Mouse (Mus musculus) myocyte (in vitro differentiated cells): Measurements from ENCODE around the gene Alox12.

Experiments used
- CEBPB ChIP-seq: IDR thresholded peaks from 2 replicates; pipeline ENCODE4 v1.6.1; 2011; ENCODE audit warnings: mild to moderate bottlenecking, moderate library complexity; ENCODE audit not compliant: poor library complexity, insufficient read depth, severe bottlenecking
- E2F4 ChIP-seq: IDR thresholded peaks from one replicate; pipeline ENCODE4 v1.6.1; 2011; ENCODE audit warnings: mild to moderate bottlenecking, control low read depth, moderate library complexity; ENCODE audit not compliant: insufficient read depth
- MAX ChIP-seq: IDR thresholded peaks from one replicate; pipeline ENCODE4 v1.6.1; 2011; ENCODE audit warnings: low read depth, mild to moderate bottlenecking, control low read depth
- MYOD1 ChIP-seq, 3 experiments: IDR thresholded peaks; one replicate each; pipeline ENCODE4 v1.6.1; 2011; ENCODE audit warnings: control low read depth in 2 of 3, low read depth in 2 of 3, mild to moderate bottlenecking in 2 of 3, moderate library complexity in 1 of 3; ENCODE audit not compliant: insufficient read length in 2 of 3, control insufficient read depth in 1 of 3
- MYOG ChIP-seq, 3 experiments: IDR thresholded peaks; one replicate each; pipeline ENCODE4 v1.6.1; 2011; ENCODE audit warnings: control low read depth in 2 of 3, low read depth in 2 of 3, mild to moderate bottlenecking in 2 of 3; ENCODE audit not compliant: insufficient read length in 2 of 3, control insufficient read depth in 1 of 3, insufficient read depth in 1 of 3
- POLR2A ChIP-seq: IDR thresholded peaks from one replicate; pipeline ENCODE4 v1.6.1; 2011; ENCODE audit warnings: low read depth, mild to moderate bottlenecking, control low read depth, moderate library complexity; ENCODE audit not compliant: insufficient read length
- POLR2AphosphoS2 ChIP-seq: IDR thresholded peaks from one replicate; pipeline ENCODE4 v1.6.1; 2011; ENCODE audit warnings: low read depth, control low read depth; ENCODE audit not compliant: insufficient read length
- SRF ChIP-seq: IDR thresholded peaks from one replicate; pipeline ENCODE4 v1.6.1; 2011; ENCODE audit warnings: low read depth; ENCODE audit not compliant: control insufficient read depth, insufficient read length
- TCF12 ChIP-seq: IDR thresholded peaks from one replicate; pipeline ENCODE4 v1.6.1; 2011; ENCODE audit warnings: mild to moderate bottlenecking, control low read depth; ENCODE audit not compliant: poor library complexity, insufficient read depth, severe bottlenecking
- TCF3 ChIP-seq: IDR thresholded peaks from one replicate; pipeline ENCODE4 v1.6.1; 2011; ENCODE audit warnings: low read depth, control low read depth; ENCODE audit not compliant: insufficient read length
- USF1 ChIP-seq: IDR thresholded peaks from one replicate; pipeline ENCODE4 v1.6.1; 2011; ENCODE audit warnings: low read depth, mild to moderate bottlenecking, control low read depth, moderate library complexity

GRCm38 (mm10) chr11:70207283-70207682 is 47.9 kb downstream of the Alox12 start:
- no peak for TF ChIP-seq MAX
- TF ChIP-seq MYOG (IDR thresholded peaks at IDR 0.05; ENCODE audit: control insufficient read depth in 1 of 3, insufficient read depth in 1 of 3, insufficient read length in 2 of 3, low read depth in 2 of 3), result no peak
- TF ChIP-seq POLR2A, result no peak
- no peak for TF ChIP-seq MYOD1 (IDR thresholded peaks at IDR 0.05; ENCODE audit: control insufficient read depth in 1 of 3, insufficient read length in 2 of 3, low read depth in 2 of 3)
- TF ChIP-seq E2F4, result no peak
- no peak for TF ChIP-seq POLR2AphosphoS2
- TF ChIP-seq USF1, result no peak
- TF ChIP-seq CEBPB, result no peak
- no peak for TF ChIP-seq TCF3
- no peak for TF ChIP-seq TCF12
- TF ChIP-seq SRF, result no peak
